ENCODE assay signal across 8 mouse cellular contexts in the genomic region with DNA sequence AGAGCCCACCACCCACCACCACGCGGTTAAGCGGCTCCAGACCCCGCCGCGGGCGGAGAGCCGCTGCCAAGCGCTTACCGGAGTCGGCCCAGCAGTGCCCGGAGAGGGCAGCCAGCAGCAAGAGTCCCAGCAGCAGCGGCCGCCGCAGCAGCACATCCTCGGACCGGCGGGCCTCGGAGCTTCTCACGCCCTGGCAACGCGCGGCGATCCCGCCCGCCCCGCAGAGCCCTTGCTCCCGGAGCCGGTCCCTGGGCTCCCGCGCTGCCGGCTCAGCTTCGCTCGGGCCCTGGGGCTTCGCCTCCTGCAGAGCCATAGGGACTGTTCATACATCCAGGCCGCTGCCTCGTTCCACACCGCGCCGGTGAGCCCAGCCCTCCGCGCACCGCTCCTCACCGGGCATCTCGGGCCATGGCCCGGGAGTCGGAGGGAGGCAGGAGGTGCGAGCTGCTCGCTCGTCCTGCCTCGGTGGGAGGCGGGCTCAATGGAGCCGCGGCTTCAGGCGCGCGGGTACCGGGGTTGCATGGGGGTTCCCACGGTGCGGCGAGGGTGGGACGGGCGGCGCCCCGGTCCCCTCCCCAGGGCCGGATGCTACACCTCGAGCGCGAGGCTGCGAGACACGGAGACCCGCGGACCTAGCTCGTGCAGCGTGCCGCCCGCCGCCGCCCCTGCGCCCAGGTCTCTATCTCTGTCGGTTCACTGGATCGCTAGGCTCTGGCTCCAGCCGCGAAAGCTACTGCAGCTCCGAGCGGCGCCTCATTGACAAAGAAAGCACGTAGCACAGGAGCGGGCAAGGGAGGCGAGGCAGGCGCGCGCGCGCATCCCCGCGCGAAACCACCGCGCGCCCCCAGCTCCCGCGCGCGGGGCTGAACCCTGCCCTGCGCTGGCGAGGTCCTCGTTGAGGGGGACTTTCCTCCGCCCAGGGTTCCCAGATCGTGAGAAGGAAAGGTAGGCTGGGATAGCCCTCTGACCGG. TPM values are rescaled to one million over a fixed set of nuclear protein-coding genes. Genes with fewer than 3 reads are reported as not detected.
DNase-seq lines count a peak whose midpoint lies in the region; ATAC-seq and TF ChIP-seq lines count a peak whose summit lies in the region.

No protein-coding gene starts in this region.

- H3K4me3 ChIP-seq in heart, embryonic 12.5 days: peak overlapping the region; percentile 60
- H3K4me3 ChIP-seq in embryonic fibroblast, embryonic 13.5 days (ENCODE audit: insufficient read depth, low read length): peak overlapping the region; percentile 29
- H3K4me3 ChIP-seq in hindbrain, embryonic 16.5 days (ENCODE audit: low read length): peak overlapping the region; percentile 78
- H3K4me3 ChIP-seq in limb, embryonic 12.5 days (replicated peaks): peak overlapping the region; percentile 67
- H3K4me3 ChIP-seq in neural tube, embryonic 13.5 days: peak overlapping the region; percentile 83

- no peaks in the 10 kb centered on the region for H3K9me3 ChIP-seq in heart, embryonic 12.5 days (replicated peaks)
- H3K9me3 ChIP-seq in hindbrain, embryonic 16.5 days (ENCODE audit: control insufficient read depth, low read length): no peaks in the 10 kb centered on the region
- H3K9me3 ChIP-seq in limb, embryonic 12.5 days: no peaks in the 10 kb centered on the region
- H3K9me3 ChIP-seq in neural tube, embryonic 13.5 days: no peaks in the 10 kb centered on the region

- H3K9ac ChIP-seq in heart, embryonic 12.5 days: peak overlapping the region; percentile 67
- H3K9ac ChIP-seq in hindbrain, embryonic 16.5 days (ENCODE audit: low read depth, low read length): peak overlapping the region; percentile 91
- H3K9ac ChIP-seq in limb, embryonic 12.5 days (replicated peaks): peak overlapping the region; percentile 61
- peak overlapping the region; percentile 91 for H3K9ac ChIP-seq in neural tube, embryonic 13.5 days

- peaks cover 83% of the 10 kb centered on the region for H3K27me3 ChIP-seq in heart, embryonic 12.5 days (replicated peaks)
- H3K27me3 ChIP-seq in hindbrain, embryonic 16.5 days (replicated peaks; ENCODE audit: control insufficient read depth, insufficient read depth, low read length): no peaks in the 10 kb centered on the region
- H3K27me3 ChIP-seq in limb, embryonic 12.5 days: peaks cover 81% of the 10 kb centered on the region
- peaks cover 39% of the 10 kb centered on the region for H3K27me3 ChIP-seq in neural tube, embryonic 13.5 days

- H3K36me3 ChIP-seq in heart, embryonic 12.5 days: no peaks in the 10 kb centered on the region
- no peaks in the 10 kb centered on the region for H3K36me3 ChIP-seq in hindbrain, embryonic 16.5 days (ENCODE audit: control insufficient read depth, insufficient read depth, low read length)
- no peaks in the 10 kb centered on the region for H3K36me3 ChIP-seq in limb, embryonic 12.5 days
- no peaks in the 10 kb centered on the region for H3K36me3 ChIP-seq in neural tube, embryonic 13.5 days

- no peak overlapping the region for H3K27ac ChIP-seq in heart, embryonic 12.5 days (ENCODE audit: poor library complexity, severe bottlenecking)
- no peak overlapping the region for H3K27ac ChIP-seq in embryonic fibroblast, embryonic 13.5 days (ENCODE audit: insufficient read depth, low read length)
- H3K27ac ChIP-seq in hindbrain, embryonic 16.5 days (ENCODE audit: low read depth, low read length): peak overlapping the region; percentile 83
- H3K27ac ChIP-seq in limb, embryonic 12.5 days: no peak overlapping the region
- peak overlapping the region; percentile 94 for H3K27ac ChIP-seq in neural tube, embryonic 13.5 days (replicated peaks)

- TF ChIP-seq CTCF in brain, embryonic 14.5 days (IDR thresholded peaks at IDR 0.05; ENCODE audit: borderline replicate concordance, extremely low read depth, insufficient read depth, insufficient read length): no peak
- TF ChIP-seq CTCF in embryonic fibroblast, embryonic 13.5 days (IDR thresholded peaks at IDR 0.05; ENCODE audit: borderline replicate concordance, insufficient read depth, low read length): no peak

- H3K4me2 ChIP-seq in heart, embryonic 12.5 days: peak overlapping the region; percentile 98
- peak overlapping the region; percentile 72 for H3K4me2 ChIP-seq in hindbrain, embryonic 16.5 days (ENCODE audit: low read length)
- peak overlapping the region; percentile 100 for H3K4me2 ChIP-seq in limb, embryonic 12.5 days
- peak overlapping the region; percentile 78 for H3K4me2 ChIP-seq in neural tube, embryonic 13.5 days

- under 1% methylated on average over 102 of the region's 111 CpGs for WGBS in heart, embryonic 12.5 days
- under 1% methylated on average over 67 of the region's 111 CpGs for WGBS in hindbrain, embryonic 16.5 days
- under 1% methylated on average over 91 of the region's 111 CpGs for WGBS in limb, embryonic 12.5 days
- under 1% methylated on average over 96 of the region's 111 CpGs for WGBS in neural tube, embryonic 13.5 days

- H3K4me1 ChIP-seq in heart, embryonic 12.5 days (replicated peaks): peaks cover 10% of the 10 kb centered on the region
- no peaks in the 10 kb centered on the region for H3K4me1 ChIP-seq in embryonic fibroblast, embryonic 13.5 days (ENCODE audit: control insufficient read depth, insufficient read depth, low read length)
- H3K4me1 ChIP-seq in hindbrain, embryonic 16.5 days (ENCODE audit: control insufficient read depth, insufficient read depth, low read depth, low read length): peaks cover 21% of the 10 kb centered on the region
- peaks cover 4% of the 10 kb centered on the region for H3K4me1 ChIP-seq in limb, embryonic 12.5 days (replicated peaks)
- peaks cover 37% of the 10 kb centered on the region for H3K4me1 ChIP-seq in neural tube, embryonic 13.5 days (replicated peaks)

- peak; percentile 53; the same call in 1 of the 2 replicates for ATAC-seq in heart, embryonic 12.5 days (ENCODE audit: insufficient number of reproducible peaks, low FRiP score)
- peak; percentile 92 for ATAC-seq in hindbrain, embryonic 16.5 days
- peak; percentile 72 for ATAC-seq in limb, embryonic 12.5 days (ENCODE audit: insufficient number of reproducible peaks, insufficient read depth, low FRiP score, low TSS enrichment, low read depth)
- peak; percentile 92 for ATAC-seq in neural tube, embryonic 13.5 days (ENCODE audit: low read depth)

- peak; percentile 40 for TF ChIP-seq POLR2A in brain, embryonic 14.5 days (IDR thresholded peaks at IDR 0.05; ENCODE audit: borderline replicate concordance, extremely low read depth, insufficient read depth, insufficient read length, poor library complexity, severe bottlenecking)
- TF ChIP-seq POLR2A in embryonic fibroblast, embryonic 13.5 days (IDR thresholded peaks at IDR 0.05; ENCODE audit: low read depth, low read length): no peak

- no peak for DNase-seq in heart, adult 9 months (ENCODE audit: low spot score in 2 of 2)
- peak; percentile 90 for DNase-seq in brain, embryonic 14.5 days (ENCODE audit: low read depth)
- peak; percentile 80 for DNase-seq in thymus, postnatal 4 days

RNA-seq across cellular contexts. Expression of a gene that starts 0.7 kb away (rescaled TPM):
- polyA plus RNA-seq in heart, embryonic 12.5 days (2016; fragmentation: Nextera tagmentation; extraction: Ambion mirVana): 0.04 and 0.09 TPM in 2 replicates
- 8.7 and 18.1 TPM in 2 replicates for polyA plus RNA-seq in brain, embryonic 14.5 days (2012; rRNA removed)
- polyA plus RNA-seq in embryonic fibroblast, embryonic 13.5 days (2011; ENCODE audit: insufficient read length, low read depth, missing spikeins): not detected in 2 replicates
- polyA plus RNA-seq in hindbrain, embryonic 16.5 days (2015; fragmentation: Nextera tagmentation; extraction: Ambion mirVana): 8.6 and 8.9 TPM in 2 replicates
- 1.1 TPM in 2 replicates for polyA plus RNA-seq in limb, embryonic 12.5 days (2016; fragmentation: Nextera tagmentation; extraction: Ambion mirVana)
- polyA plus RNA-seq in neural tube, embryonic 13.5 days (2015; fragmentation: Nextera tagmentation; extraction: Ambion mirVana): 5.7 and 6.5 TPM in 2 replicates

Comparison
In these comparisons a context has a peak if more than half of its experiments do, and no peak if none do; other contexts are left out.
1. H3K27ac ChIP-seq: peak in hindbrain, embryonic 16.5 days (single experiment) and neural tube, embryonic 13.5 days (single experiment); none in heart, embryonic 12.5 days (single experiment), embryonic fibroblast, embryonic 13.5 days (single experiment) and limb, embryonic 12.5 days (single experiment).
2. H3K4me3 ChIP-seq: peak in every context shown above with its lines; median percentile 83 in neural tube, embryonic 13.5 days; 78 in hindbrain, embryonic 16.5 days; 67 in limb, embryonic 12.5 days; 60 in heart, embryonic 12.5 days; 29 in embryonic fibroblast, embryonic 13.5 days.
3. DNase-seq: peak in brain, embryonic 14.5 days (single experiment) and thymus, postnatal 4 days (single experiment); none in heart, adult 9 months (0 of 2).
4. Peak in every context shown above with its lines, with median percentiles within 50 percentile points of each other: ATAC-seq, H3K4me2 ChIP-seq and H3K9ac ChIP-seq.